Mouse (Mus musculus): ENCODE results near the gene Wdsub1. TPM values are rescaled to one million over a fixed set of nuclear protein-coding genes. Genes with fewer than 3 reads are reported as not detected.
"Not testable (repeated sequence)": the region's sequence is repeated elsewhere in the genome, so short reads cannot be mapped to it uniquely, and the experiment has no call there.

Gene Wdsub1
- 10 to 100 TPM; 20.7 to 35.0 (median 25.9) TPM for total RNA-seq (2022)

- DNase-seq (ENCODE audit: low spot score in 2 of 2): peak; percentile 83 to 86
Observed at GRCm38 (mm10) chr2:59881831-59882741, at the start of gene Wdsub1. Gene Wdsub1, minus strand, starts transcription at chr2:59882591.

- no peak for DNase-seq (ENCODE audit: low spot score in 2 of 2)
Observed at GRCm38 (mm10) chr2:59913610-59914009, 31.2 kb upstream of the Wdsub1 start.

GRCm38 (mm10) chr2:59908048-59908447 lies 25.7 kb upstream of the Wdsub1 start:
- no peak for DNase-seq (ENCODE audit: low spot score in 2 of 2)

GRCm38 (mm10) chr2:59904007-59904406 lies 21.6 kb upstream of the Wdsub1 start:
- DNase-seq (ENCODE audit: low spot score in 2 of 2): no peak

- no peak for DNase-seq (ENCODE audit: low spot score in 2 of 2)
Observed at GRCm38 (mm10) chr2:59898666-59899065, 16.3 kb upstream of the Wdsub1 start.

GRCm38 (mm10) chr2:59898105-59898504 lies 15.7 kb upstream of the Wdsub1 start:
- no peak for DNase-seq (ENCODE audit: low spot score in 2 of 2)

- DNase-seq (ENCODE audit: low spot score in 2 of 2): no peak
Observed at GRCm38 (mm10) chr2:59896837-59897236, 14.4 kb upstream of the Wdsub1 start.

- no peak for DNase-seq (ENCODE audit: low spot score in 2 of 2)
Observed at GRCm38 (mm10) chr2:59896400-59896799, 14.0 kb upstream of the Wdsub1 start.

GRCm38 (mm10) chr2:59889699-59890098 lies 7.3 kb upstream of the Wdsub1 start:
- no peak for DNase-seq (ENCODE audit: low spot score in 2 of 2)

GRCm38 (mm10) chr2:59882742-59883281 lies 421 bp upstream of the Wdsub1 start:
- DNase-seq (ENCODE audit: low spot score in 2 of 2): no peak

- no peak for DNase-seq (ENCODE audit: low spot score in 2 of 2)
Observed at GRCm38 (mm10) chr2:59881404-59881803, 987 bp downstream of the Wdsub1 start.

GRCm38 (mm10) chr2:59878221-59878620 lies 4.2 kb downstream of the Wdsub1 start:
- DNase-seq (ENCODE audit: low spot score in 2 of 2): no peak

GRCm38 (mm10) chr2:59877335-59877734 lies 5.1 kb downstream of the Wdsub1 start:
- no peak for DNase-seq (ENCODE audit: low spot score in 2 of 2)

- DNase-seq (ENCODE audit: low spot score in 2 of 2): no peak
Observed at GRCm38 (mm10) chr2:59876482-59876881, 5.9 kb downstream of the Wdsub1 start.

- DNase-seq (ENCODE audit: low spot score in 2 of 2): no peak
Observed at GRCm38 (mm10) chr2:59870526-59870925, 11.9 kb downstream of the Wdsub1 start.

GRCm38 (mm10) chr2:59862618-59863017 lies 19.8 kb downstream of the Wdsub1 start:
- DNase-seq (ENCODE audit: low spot score in 2 of 2): no peak

GRCm38 (mm10) chr2:59854363-59854762 lies 28.0 kb downstream of the Wdsub1 start:
- DNase-seq (ENCODE audit: low spot score in 2 of 2): no peak

GRCm38 (mm10) chr2:59853543-59853942 lies 28.8 kb downstream of the Wdsub1 start:
- no peak for DNase-seq (ENCODE audit: low spot score in 2 of 2)

GRCm38 (mm10) chr2:59852916-59853315 lies 29.5 kb downstream of the Wdsub1 start:
- no peak for DNase-seq (ENCODE audit: low spot score in 2 of 2)

GRCm38 (mm10) chr2:59851885-59852284 lies 30.5 kb downstream of the Wdsub1 start:
- not testable (repeated sequence) for DNase-seq (ENCODE audit: low spot score in 2 of 2)

GRCm38 (mm10) chr2:59843848-59844247 lies 38.5 kb downstream of the Wdsub1 start:
- DNase-seq (ENCODE audit: low spot score in 2 of 2): no peak

GRCm38 (mm10) chr2:59843156-59843555 lies 39.2 kb downstream of the Wdsub1 start:
- DNase-seq (ENCODE audit: low spot score in 2 of 2): no peak

GRCm38 (mm10) chr2:59842556-59843008 lies 39.8 kb downstream of the Wdsub1 start:
- no peak for DNase-seq (ENCODE audit: low spot score in 2 of 2)

Data from layer of hippocampus, adult 8-10 months (tissue).